Mouse (Mus musculus) heart, embryonic 15.5 days (tissue): ENCODE data around the gene Kcnma1. TPM values are rescaled to one million over a fixed set of nuclear protein-coding genes. Genes with fewer than 3 reads are reported as not detected.
A peak's percentile ranks its signal among the peaks of the same experiment; 100 is the strongest.

ENCODE experiments used
- ATAC-seq: fragments of 200-750 bp; cut with Nextera tagmentation; replicated peaks from 2 replicates; pipeline ENCODE4 v1.8.0; 2017; ENCODE audit warnings: low read depth, moderate TSS enrichment; ENCODE audit not compliant: insufficient number of reproducible peaks, insufficient read depth, low FRiP score
- H3K27ac ChIP-seq: fragments of 300-500 bp; sonication (generic); 2 replicates; pipeline ENCODE4 v1.5.1; 2015; ENCODE audit warnings: mild to moderate bottlenecking, inconsistent platforms
- H3K27me3 ChIP-seq: fragments of 300-500 bp; sonication (generic); 2 replicates; pipeline ENCODE4 v1.6.1; 2015; ENCODE audit warnings: inconsistent platforms
- H3K36me3 ChIP-seq: fragments of 300-500 bp; sonication (generic); 2 replicates; pipeline ENCODE4 v1.6.1; 2015; ENCODE audit warnings: mild to moderate bottlenecking, inconsistent platforms
- H3K4me1 ChIP-seq: fragments of 300-500 bp; sonication (generic); replicated peaks from 2 replicates; pipeline ENCODE4 v1.6.1; 2015; ENCODE audit warnings: inconsistent platforms
- H3K4me2 ChIP-seq: fragments of 300-500 bp; sonication (generic); 2 replicates; pipeline ENCODE4 v1.6.1; 2015; ENCODE audit warnings: inconsistent platforms, mild to moderate bottlenecking, moderate library complexity
- H3K4me3 ChIP-seq: fragments of 300-500 bp; sonication (generic); 2 replicates; pipeline ENCODE4 v1.5.1; 2015; ENCODE audit warnings: mild to moderate bottlenecking, inconsistent platforms
- H3K9ac ChIP-seq: fragments of 300-500 bp; sonication (generic); 2 replicates; pipeline ENCODE4 v1.6.1; 2015; ENCODE audit warnings: mild to moderate bottlenecking, inconsistent platforms
- H3K9me3 ChIP-seq: fragments of 300-500 bp; sonication (generic); replicated peaks from 2 replicates; pipeline ENCODE4 v1.6.1; 2016; ENCODE audit warnings: inconsistent platforms
- WGBS: fragments of 180-500 bp; shearing (Covaris S2); methylation state at CpG from one replicate; pipeline ENCODE4 v1.1.7; 2015; ENCODE audit warnings: mixed read lengths; 5-methylcytosine and 5-hydroxymethylcytosine counted together
- polyA plus RNA-seq: library from polyadenylated mRNA; unstranded; fragments of >200 nt; fragmentation: Nextera tagmentation; extraction: Ambion mirVana; gene quantifications from 2 replicates; pipeline ENCODE4 v1.2.1, GENCODE M21; 2015

Kcnma1 gene
- polyA plus RNA-seq, 1 experiment from 2014 or later = 0.23 TPM

- Histone ChIP-seq H3K9me3 (no peaks in the 10 kb centered on the region), H3K4me3 (no peak overlapping the region), H3K4me1 (peaks cover 12% of the 10 kb centered on the region), H3K36me3 (no peaks in the 10 kb centered on the region), H3K27me3 (0 out of 2 replicates have a peak, but pooled peaks cover 5% of the 10 kb centered on the region), H3K9ac (no peak overlapping the region), H3K27ac (peak overlapping the region; percentile 20), H3K4me2 (no peak overlapping the region)
- 27% methylated on average over 6 of the region's 6 CpGs for WGBS
- ATAC-seq = no peak
Measured at GRCm38 (mm10) chr14:23626925-23627324, 387.4 kb downstream of the Kcnma1 start.

DNA sequence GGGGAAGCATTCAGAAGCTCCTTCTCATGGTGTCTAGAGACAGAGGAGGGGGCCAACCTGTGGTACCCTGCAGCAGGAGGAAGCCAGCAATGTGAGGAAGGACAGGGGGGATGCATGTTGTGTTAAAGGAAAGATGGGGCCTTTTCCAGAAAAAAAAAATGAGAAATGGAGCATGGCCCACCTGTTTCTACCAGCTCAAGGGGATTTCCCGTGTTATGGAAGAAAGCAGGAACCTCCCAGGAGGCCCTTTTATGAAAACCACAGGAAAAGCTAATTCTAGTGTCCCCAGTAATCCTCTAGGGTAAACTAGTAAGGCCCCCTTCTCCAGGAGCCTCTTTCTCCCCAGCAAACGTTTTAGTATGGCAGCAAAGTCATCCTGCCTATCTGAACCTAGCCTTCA is 388.2 kb downstream of the Kcnma1 start:
- H3K4me2 ChIP-seq = no peak overlapping the region
- peaks cover 12% of the 10 kb centered on the region for H3K4me1 ChIP-seq
- H3K27me3 ChIP-seq = 0 out of 2 replicates have a peak, but pooled peaks cover 5% of the 10 kb centered on the region
- H3K27ac ChIP-seq = peak overlapping the region; percentile 20; the same call in 1 of the 2 replicates
- no peak overlapping the region for H3K4me3 ChIP-seq
- ATAC-seq = no peak
- no peaks in the 10 kb centered on the region for H3K36me3 ChIP-seq
- WGBS = 62% methylated on average over 2 of the region's 2 CpGs
- H3K9me3 ChIP-seq = no peaks in the 10 kb centered on the region
- no peak overlapping the region for H3K9ac ChIP-seq

DNA sequence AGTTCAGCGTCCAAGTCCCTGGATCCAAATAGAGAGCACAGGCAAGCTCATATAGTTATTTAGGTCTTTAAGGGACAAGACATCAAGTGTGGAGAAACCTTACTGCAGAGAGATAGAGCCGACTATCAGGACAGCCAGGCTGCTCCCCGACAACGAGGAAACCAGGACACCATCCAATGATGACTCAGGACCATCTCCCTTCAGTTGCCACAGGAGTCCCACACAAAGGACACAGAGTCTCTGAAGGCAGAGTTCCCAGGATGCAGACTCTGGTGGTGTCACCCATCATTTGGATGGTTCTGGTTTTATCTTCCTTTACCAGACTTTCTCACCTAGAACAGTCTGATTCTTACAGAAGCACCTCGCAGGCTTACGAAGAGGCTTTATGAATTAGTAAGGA is 388.9 kb downstream of the Kcnma1 start:
- 89% methylated on average over 6 of the region's 6 CpGs for WGBS
- no peak for ATAC-seq
- H3K9me3 ChIP-seq = no peaks in the 10 kb centered on the region

DNA sequence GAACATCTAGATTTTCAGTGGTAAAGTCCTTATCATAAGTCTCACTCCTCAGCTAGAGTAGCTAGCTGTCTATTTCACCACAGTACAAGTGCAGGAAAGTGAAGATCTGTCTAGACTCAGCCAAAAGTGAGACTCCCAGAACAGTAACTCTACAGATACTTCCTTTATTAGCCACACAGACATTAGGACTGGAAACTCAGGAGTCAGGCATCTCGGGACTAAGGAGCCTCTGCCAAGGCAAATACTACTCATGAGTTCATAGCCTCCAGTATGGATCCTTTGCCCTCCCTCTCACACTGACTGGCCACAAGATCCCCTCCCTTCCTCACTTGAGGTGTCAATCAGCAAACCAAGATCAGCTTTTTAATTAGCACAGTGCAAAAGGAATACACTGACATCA is 389.8 kb downstream of the Kcnma1 start:
- H3K27ac ChIP-seq = no peak overlapping the region
- H3K36me3 ChIP-seq = no peaks in the 10 kb centered on the region
- no peaks in the 10 kb centered on the region for H3K9me3 ChIP-seq
- H3K4me3 ChIP-seq = no peak overlapping the region
- no peak for ATAC-seq
- peaks cover 13% of the 10 kb centered on the region for H3K4me1 ChIP-seq
- H3K9ac ChIP-seq = no peak overlapping the region
- no peak overlapping the region for H3K4me2 ChIP-seq
- H3K27me3 ChIP-seq = 0 out of 2 replicates have a peak, but pooled peaks cover 5% of the 10 kb centered on the region
- 48% methylated on average over 1 of the region's 1 CpGs for WGBS

More for the DNA sequence above, 388.9 kb downstream of the Kcnma1 start:
- no peaks in the 10 kb centered on the region for H3K36me3 ChIP-seq
- H3K4me1 ChIP-seq = peaks cover 12% of the 10 kb centered on the region
- no peak overlapping the region for H3K4me2 ChIP-seq
- H3K27ac ChIP-seq = no peak overlapping the region
- no peak overlapping the region for H3K4me3 ChIP-seq
- 0 out of 2 replicates have a peak, but pooled peaks cover 5% of the 10 kb centered on the region for H3K27me3 ChIP-seq
- H3K9ac ChIP-seq = no peak overlapping the region

- 0 out of 2 replicates have a peak, but pooled peaks cover 5% of the 10 kb centered on the region for H3K27me3 ChIP-seq
- no peak overlapping the region for H3K4me3 ChIP-seq
- no peaks in the 10 kb centered on the region for H3K36me3 ChIP-seq
- 85% methylated on average over 2 of the region's 2 CpGs for WGBS
- no peak for ATAC-seq
- no peaks in the 10 kb centered on the region for H3K9me3 ChIP-seq
- peaks cover 11% of the 10 kb centered on the region for H3K4me1 ChIP-seq
- no peak overlapping the region for H3K4me2 ChIP-seq
- H3K27ac ChIP-seq = no peak overlapping the region
- H3K9ac ChIP-seq = no peak overlapping the region
Measured at GRCm38 (mm10) chr14:23620685-23621084, 393.6 kb downstream of the Kcnma1 start.

DNA sequence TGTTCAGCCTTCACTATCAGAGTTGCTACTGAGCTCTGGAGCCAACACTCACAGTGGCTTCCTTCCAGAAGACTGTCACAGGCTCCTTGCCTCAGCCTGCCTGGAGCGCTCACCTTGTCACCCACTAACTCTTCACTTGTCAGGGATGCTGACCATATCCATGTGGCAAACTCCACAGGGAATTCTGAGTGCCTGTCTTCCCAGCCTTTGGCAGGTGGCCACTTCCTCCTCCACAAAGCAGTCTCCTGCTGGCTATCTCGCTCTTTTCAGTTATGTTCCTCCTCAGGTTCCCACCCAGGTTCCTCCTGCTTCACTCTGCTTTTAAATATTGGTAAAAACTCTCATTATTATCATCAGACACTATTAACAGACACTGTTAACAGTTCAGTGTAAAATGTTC is 395.3 kb downstream of the Kcnma1 start:
- no peak overlapping the region for H3K4me3 ChIP-seq
- no peak overlapping the region for H3K4me2 ChIP-seq
- 0 out of 2 replicates have a peak, but pooled peaks cover 2% of the 10 kb centered on the region for H3K27me3 ChIP-seq
- peaks cover 11% of the 10 kb centered on the region for H3K4me1 ChIP-seq
- H3K27ac ChIP-seq = no peak overlapping the region
- no peak for ATAC-seq
- no peak overlapping the region for H3K9ac ChIP-seq
- no peaks in the 10 kb centered on the region for H3K36me3 ChIP-seq
- H3K9me3 ChIP-seq = no peaks in the 10 kb centered on the region
- WGBS = 46% methylated on average over 2 of the region's 2 CpGs

- Histone ChIP-seq H3K4me3 (no peak overlapping the region), H3K27ac (no peak overlapping the region), H3K9me3 (no peaks in the 10 kb centered on the region), H3K4me2 (no peak overlapping the region), H3K9ac (no peak overlapping the region), H3K27me3 (no peaks in the 10 kb centered on the region), H3K4me1 (peaks cover 11% of the 10 kb centered on the region), H3K36me3 (no peaks in the 10 kb centered on the region)
- 79% methylated on average over 1 of the region's 1 CpGs for WGBS
- ATAC-seq = no peak
Measured at GRCm38 (mm10) chr14:23618081-23618480, 396.2 kb downstream of the Kcnma1 start.

DNA sequence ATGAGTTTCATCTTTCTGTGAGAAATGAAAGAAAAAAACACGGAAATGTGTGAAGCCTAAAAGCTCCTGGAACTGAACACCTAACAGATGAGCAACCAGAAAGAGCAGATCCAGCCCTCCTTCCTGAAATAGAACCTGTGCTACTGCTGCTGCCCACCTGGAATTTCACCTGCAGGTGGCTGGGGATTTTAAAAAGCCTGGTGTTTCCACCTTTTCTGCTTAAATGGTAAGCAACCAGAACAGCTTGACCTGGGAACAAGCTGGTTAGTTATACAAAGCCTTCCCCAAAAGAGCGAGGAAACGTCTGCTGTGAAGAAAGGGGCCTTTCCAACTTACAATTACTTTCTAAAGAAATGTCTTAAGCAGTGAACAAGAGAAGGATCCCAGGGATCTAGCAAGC is 404.2 kb downstream of the Kcnma1 start:
- no peak for ATAC-seq
- H3K4me3 ChIP-seq = no peak overlapping the region
- WGBS = 76% methylated on average over 3 of the region's 3 CpGs

GRCm38 (mm10) chr14:23605740-23606139 is 408.6 kb downstream of the Kcnma1 start:
- Histone ChIP-seq H3K36me3 (no peaks in the 10 kb centered on the region), H3K4me2 (peak overlapping the region; percentile 39; the same call in 1 of the 2 replicates), H3K27me3 (no peaks in the 10 kb centered on the region), H3K27ac (peak overlapping the region; percentile 57), H3K4me3 (no peak overlapping the region), H3K9me3 (no peaks in the 10 kb centered on the region), H3K9ac (no peak overlapping the region), H3K4me1 (peaks cover 8% of the 10 kb centered on the region; the same call in 1 of the 2 replicates)
- ATAC-seq = peak; percentile 77
- 26% methylated on average over 7 of the region's 7 CpGs for WGBS

More for the DNA sequence above, 404.2 kb downstream of the Kcnma1 start:
- H3K4me1 ChIP-seq = peaks cover 8% of the 10 kb centered on the region; the same call in 1 of the 2 replicates
- H3K9ac ChIP-seq = no peak overlapping the region
- no peaks in the 10 kb centered on the region for H3K9me3 ChIP-seq
- no peak overlapping the region for H3K27ac ChIP-seq
- no peaks in the 10 kb centered on the region for H3K36me3 ChIP-seq
- no peak overlapping the region for H3K4me2 ChIP-seq
- no peaks in the 10 kb centered on the region for H3K27me3 ChIP-seq

GRCm38 (mm10) chr14:23602937-23603336 is 411.4 kb downstream of the Kcnma1 start:
- Histone ChIP-seq H3K27ac (no peak overlapping the region), H3K36me3 (no peaks in the 10 kb centered on the region), H3K4me1 (peaks cover 8% of the 10 kb centered on the region; the same call in 1 of the 2 replicates), H3K27me3 (0 out of 2 replicates have a peak, but pooled peaks cover 3% of the 10 kb centered on the region), H3K4me3 (no peak overlapping the region), H3K9me3 (no peaks in the 10 kb centered on the region), H3K4me2 (no peak overlapping the region), H3K9ac (no peak overlapping the region)
- no peak for ATAC-seq
- WGBS = 50% methylated on average over 4 of the region's 4 CpGs

DNA sequence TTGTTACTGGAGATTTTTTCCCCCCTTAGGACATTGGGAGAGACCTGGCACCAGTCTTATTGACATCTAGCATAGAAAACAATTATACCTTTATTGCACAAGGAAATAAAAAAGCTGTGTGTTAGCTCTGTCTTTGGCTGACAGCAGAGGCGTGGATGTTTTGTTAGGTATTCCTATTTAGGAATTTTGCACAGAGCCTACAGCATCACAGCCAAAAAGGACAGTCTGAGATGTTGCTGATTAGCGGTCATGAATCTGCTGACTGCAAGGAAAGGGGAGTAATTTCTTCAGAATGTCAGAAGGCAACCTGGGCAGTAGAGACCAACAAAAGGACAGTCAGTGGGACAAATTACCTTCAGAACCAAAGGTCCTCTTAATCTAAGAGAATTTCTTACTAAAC is 412.2 kb downstream of the Kcnma1 start:
- Histone ChIP-seq H3K9me3 (no peaks in the 10 kb centered on the region), H3K27ac (no peak overlapping the region), H3K36me3 (no peaks in the 10 kb centered on the region), H3K9ac (no peak overlapping the region), H3K27me3 (0 out of 2 replicates have a peak, but pooled peaks cover 3% of the 10 kb centered on the region), H3K4me1 (peaks cover 8% of the 10 kb centered on the region; the same call in 1 of the 2 replicates), H3K4me2 (no peak overlapping the region), H3K4me3 (no peak overlapping the region)
- ATAC-seq = no peak
- 80% methylated on average over 2 of the region's 2 CpGs for WGBS

DNA sequence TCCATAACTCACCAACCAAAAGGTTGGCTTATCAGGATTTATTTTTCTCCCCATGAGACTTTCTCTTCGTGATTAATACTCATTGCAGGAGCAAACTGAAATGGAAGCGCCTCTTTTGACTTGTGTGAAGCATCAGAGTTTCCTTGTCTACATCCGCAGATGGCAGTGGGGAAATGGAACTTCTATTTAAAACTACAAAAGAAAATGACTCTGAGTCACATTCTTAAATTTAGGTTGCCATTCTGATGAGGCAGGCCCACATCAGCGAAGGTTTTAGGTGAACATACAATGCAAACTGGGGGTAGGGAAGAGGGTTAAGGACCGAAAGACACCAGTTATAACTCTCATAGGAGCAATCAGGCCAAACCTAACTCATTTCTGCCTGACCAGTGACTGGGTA is 419.7 kb downstream of the Kcnma1 start:
- Histone ChIP-seq H3K4me1 (peaks cover 17% of the 10 kb centered on the region), H3K27me3 (0 out of 2 replicates have a peak, but pooled peaks cover 1% of the 10 kb centered on the region), H3K36me3 (no peaks in the 10 kb centered on the region), H3K9me3 (no peaks in the 10 kb centered on the region), H3K4me2 (no peak overlapping the region), H3K9ac (no peak overlapping the region), H3K4me3 (no peak overlapping the region), H3K27ac (no peak overlapping the region)
- WGBS = 80% methylated on average over 5 of the region's 5 CpGs
- ATAC-seq = no peak
